Mouse (Mus musculus) lung, postnatal 0 days (tissue): Measurements from ENCODE around the gene Cenpt.

Experiments used
- CTCF ChIP-seq: IDR thresholded peaks from 2 replicates; pipeline ENCODE4 v1.5.1; 2016; ENCODE audit warnings: antibody characterized with exemption, mild to moderate bottlenecking
- EP300 ChIP-seq: IDR thresholded peaks from 2 replicates; pipeline ENCODE4 v1.6.1; 2016; ENCODE audit warnings: antibody characterized with exemption, mild to moderate bottlenecking, control low read depth

DNA sequence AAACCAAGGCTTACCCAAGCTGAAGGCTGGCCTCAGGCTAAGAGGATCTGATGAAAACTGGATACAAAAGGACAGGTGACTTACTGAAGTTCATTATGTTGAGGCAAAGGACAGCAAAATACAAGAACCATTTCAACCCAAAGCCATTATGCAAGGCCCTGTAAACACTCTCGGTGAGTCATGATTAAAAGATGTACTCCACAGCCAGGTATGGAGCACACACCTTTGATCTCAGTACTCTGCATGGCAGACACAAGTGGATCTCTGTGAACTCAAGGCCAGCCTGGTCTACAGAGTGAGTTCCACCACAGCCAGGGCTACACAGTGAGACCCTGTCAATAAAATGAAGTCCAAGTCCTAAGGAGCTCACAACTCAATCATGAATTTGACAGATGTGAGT, 57.3 kb downstream of the Cenpt start:
- TF ChIP-seq CTCF (no peak), EP300 (peak; percentile 93)
